Mouse (Mus musculus): ENCODE results near the gene Onecut3.

Onecut3 gene

GRCm38 (mm10) chr10:80503599-80504220 is 9.1 kb downstream of the Onecut3 start:
- DNase-seq (ENCODE audit: low spot score): no peak

DNA sequence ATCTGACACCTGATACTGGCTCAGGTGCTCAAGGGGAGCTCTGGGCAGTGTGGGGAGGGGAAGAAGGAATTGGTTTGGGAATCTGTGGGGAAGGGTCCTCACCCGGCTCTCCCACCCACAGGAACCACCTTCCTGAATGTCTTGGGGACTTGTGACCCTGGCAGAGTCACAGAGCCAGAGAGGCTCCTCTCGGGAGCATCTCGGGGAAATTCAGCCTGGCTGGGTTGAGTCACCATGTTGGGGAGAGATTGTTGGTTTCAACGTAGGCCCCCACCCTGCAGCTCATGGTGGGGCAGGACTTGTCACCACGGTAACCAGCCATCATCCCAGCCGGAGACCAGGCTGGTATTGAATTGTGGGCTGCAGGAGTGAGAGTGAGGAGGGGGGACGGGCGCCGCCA is 10.1 kb downstream of the Onecut3 start:
- no peak for DNase-seq (ENCODE audit: low spot score)

DNA sequence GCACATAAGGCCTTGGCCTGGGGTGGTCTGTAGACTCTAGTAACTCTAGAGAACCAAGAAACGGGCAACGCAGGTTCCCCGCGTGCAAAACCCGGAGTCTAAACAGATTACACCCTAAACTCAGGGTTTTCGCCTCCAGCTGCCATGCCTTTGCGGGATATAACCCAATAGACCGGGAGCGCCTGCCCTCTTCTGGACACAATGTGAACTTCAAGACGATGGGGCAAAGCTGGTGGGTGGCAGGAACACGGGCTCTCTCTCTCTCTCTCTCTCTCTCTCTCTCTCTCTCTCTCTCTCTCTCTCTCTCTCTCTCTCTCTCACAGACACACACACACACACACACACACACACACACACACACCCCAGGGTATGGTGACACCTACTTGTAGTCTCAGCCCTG is 11.6 kb downstream of the Onecut3 start:
- peak; percentile 65 for DNase-seq (ENCODE audit: low spot score)

DNA sequence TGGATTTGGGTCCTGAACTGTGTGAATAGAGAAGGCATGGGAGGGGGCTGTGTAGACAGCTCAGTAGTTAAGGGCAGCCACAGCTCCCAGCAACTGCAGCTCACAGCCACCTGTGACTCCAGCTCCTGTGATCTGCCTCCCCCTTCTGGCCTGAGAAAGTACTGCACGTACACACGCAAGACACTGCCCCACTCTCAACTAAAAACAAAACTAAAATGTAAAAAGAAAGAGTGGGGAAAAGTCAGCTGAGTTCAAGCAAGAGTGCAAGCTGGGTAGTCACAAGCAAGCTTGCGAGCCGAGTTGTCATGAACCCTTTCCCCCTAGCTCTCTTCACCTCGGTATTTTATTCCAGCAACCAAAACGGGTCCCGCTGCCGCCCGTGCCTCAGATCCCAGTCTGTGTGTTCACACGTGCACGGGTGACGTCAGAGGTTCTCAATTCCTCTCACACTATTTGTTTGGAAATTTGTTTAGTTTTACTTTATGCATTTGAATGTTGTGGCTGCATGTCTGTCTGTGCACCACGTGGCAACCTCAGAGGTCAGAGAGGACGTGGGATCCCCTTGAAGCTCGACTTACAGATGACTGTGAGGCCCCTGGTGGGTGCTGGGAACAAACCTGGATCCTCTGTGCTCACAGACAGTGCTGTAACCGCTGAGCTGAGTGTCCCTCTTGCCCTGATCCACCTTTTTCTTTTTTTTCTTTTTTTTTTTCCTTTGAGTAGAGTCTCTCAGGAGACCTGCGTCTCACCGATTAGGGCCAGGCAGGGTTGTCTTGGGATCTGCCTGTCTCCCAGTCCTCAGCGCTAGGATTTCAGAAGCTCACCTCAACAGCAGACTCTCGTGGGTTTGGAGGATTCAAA is 15.0 kb downstream of the Onecut3 start:
- peak; percentile 84 for DNase-seq (ENCODE audit: low spot score)

GRCm38 (mm10) chr10:80510273-80510660 is 15.6 kb downstream of the Onecut3 start:
- DNase-seq (ENCODE audit: low spot score): no peak

DNA sequence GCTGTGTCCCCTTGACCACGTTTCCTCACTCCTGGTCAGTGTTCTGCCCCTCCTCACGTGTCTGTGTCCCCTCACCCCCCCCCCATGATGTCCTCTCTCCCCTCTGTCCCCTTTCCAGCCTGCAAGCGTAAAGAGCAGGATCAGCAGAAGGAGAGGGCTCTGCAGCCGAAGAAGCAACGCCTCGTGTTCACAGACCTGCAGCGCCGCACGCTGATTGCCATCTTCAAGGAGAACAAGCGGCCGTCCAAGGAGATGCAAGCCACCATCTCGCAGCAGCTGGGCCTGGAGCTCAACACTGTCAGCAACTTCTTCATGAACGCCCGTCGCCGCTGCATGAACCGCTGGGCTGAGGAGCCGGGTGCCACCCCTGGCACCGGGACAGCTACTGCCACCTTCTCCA is 19.1 kb downstream of the Onecut3 start:
- no peak for DNase-seq (ENCODE audit: low spot score)

GRCm38 (mm10) chr10:80519287-80519686 is 24.7 kb downstream of the Onecut3 start:
- no peak for DNase-seq (ENCODE audit: low spot score)

DNA sequence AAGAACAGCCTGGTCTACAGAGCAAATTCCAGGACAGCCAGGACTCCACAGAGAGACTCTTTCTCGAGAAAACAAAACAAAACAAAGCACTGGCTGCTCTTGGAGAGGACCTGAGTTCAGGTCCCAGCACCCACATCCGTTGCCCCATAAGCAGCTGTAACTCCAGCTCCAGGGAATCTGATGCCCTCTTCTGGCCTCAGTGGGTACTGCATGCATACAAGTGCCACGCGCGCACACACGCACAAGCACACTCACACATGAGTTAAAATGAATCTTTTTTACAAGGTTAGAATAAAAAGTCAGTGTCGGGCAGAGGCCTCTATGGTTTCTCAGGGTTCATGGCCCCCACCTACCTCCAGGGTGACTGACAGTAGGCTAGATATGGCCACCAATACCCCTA is 28.7 kb downstream of the Onecut3 start:
- DNase-seq (ENCODE audit: low spot score): no peak

DNA sequence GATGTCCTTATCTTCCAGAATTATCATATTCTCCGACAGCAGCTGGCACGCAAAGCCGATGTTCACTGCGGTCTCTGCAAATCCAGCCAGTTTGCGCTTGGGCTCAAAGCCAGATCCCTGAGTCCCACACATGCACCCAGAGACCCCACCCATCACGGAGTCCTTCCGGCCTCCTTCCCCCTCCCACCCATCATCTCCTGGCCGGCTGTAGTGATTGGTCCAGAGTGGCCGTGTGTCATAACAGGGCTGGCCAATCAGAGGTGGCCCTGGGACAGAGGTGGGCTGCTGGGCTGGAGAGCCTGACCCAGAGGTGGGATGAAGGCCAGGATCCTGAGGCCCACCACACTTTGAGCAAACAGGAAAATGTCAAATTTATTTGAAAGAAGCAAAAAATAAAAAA is 31.5 kb downstream of the Onecut3 start:
- no peak for DNase-seq (ENCODE audit: low spot score)

DNA sequence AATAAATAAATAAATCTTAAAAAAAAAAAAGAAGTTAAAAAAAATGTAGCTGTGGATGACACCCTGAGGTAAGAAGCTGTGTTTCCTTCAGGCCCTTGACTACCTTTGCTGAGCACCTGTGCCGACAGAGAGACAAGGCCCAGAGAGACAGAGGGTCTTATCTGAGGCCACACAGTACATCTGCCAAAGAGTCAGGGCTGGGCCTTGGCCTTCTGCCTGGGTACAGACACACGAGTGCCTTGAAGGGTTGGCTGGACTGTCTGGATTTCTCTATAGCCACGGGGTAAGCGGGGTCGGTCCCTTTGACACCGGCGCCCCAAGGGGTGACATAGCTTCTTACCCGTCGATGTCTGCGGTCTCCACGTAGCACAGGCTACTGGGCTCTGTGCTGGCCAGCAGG is 38.1 kb downstream of the Onecut3 start:
- no peak for DNase-seq (ENCODE audit: low spot score)

DNA sequence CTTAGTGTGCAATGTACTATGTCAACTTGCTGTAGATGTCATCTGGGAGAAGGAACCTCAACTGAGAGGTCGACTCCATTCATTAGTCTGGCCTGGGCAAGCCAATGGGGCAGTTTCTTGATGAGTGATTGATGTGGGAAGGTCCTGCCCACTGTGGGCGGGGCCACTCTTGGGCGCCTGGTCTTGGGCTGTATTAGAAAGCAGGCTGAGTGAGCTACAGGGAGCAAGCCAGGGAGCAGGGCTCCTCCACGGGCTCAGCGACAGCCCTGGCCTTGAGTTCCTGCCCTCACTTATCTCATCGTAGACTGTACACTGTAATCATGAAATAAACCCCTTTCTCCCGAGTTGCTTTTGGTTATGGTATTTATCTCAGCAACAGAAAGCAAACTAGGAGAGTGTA is 39.1 kb downstream of the Onecut3 start:
- DNase-seq (ENCODE audit: low spot score): no peak

- DNase-seq (ENCODE audit: low spot score): peak; percentile 38
Observed at GRCm38 (mm10) chr10:80535071-80535470, 40.4 kb downstream of the Onecut3 start.

DNA sequence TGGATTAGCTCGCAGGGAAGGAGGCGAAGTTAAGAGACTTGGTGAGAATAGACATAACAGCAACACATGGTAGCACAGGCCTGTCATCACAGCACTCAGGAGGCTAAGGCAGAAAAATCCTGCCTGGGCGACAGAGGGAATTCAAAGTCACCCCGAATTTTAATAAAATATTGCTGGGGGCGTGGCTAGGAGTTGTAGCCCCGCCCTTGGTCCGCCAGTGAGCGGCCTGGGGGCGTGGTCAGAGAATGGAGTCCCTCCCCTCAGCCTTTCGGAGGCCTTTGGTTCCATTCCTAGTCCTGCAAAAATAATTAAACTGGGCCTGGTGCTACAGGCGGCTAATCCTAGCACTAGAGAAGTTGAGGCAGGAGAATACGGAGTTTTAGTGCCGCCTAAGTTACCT is 41.1 kb downstream of the Onecut3 start:
- no peak for DNase-seq (ENCODE audit: low spot score)

DNA sequence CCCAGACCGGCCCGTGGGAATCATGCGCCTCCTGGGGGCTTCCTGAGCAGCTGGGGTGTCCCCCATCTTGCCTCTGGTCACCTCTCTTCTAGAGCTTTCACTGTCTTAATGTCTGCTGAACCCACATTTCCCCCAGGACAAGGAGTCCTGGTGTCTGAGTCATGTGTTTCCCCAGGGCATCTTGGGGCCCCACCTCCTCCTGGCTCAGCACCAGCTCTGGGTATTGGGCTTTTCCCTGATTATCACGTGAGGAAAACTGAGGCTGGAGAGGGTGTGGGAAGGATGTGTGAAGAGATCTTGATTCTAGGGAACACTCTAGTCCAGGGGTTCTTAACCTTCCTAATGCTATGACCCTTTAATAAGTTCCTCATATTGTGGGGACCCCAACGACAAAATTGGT is 43.5 kb downstream of the Onecut3 start:
- no peak for DNase-seq (ENCODE audit: low spot score)

DNA sequence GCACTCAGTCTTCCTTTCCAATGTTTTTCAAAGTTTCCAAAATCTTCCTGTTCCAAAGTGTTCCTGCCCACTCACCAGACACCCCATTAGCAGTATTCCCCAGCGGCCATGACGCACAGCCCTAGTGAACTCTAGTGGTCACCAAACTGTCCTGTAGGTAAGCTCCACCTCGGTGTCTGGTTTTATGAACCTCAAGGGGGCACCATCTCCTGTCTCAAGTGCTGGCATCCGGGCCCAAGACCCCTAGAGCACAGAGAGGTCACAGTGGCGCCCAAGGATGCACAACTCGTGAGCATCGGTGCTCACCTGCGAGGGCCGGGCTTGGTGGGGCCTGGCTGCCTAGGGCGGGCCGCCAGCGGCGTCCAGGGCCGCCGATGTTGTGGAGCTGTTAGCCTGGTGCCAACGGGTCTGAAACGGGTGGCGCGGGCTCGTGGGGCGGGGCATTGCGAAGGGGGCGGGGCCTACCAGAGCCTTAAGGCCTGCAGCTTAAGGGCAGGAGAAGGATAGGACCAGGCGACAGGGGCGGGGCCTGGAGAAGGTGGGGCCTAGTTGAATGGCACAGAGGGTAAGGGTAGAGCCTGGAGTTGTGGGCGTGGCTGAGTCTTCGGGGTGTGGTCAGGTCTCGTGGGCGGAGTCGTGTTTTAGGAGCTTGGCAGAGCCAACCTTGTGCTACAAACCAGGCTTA is 44.2 kb downstream of the Onecut3 start, which contains the start of gene Atp8b3:
Atp8b3 (minus strand) TSS at position 415 of the 685 bp plus-strand sequence.
- DNase-seq (ENCODE audit: low spot score): peak; percentile 84

GRCm38 (mm10) chr10:80539493-80539892 is 44.9 kb downstream of the Onecut3 start:
- DNase-seq (ENCODE audit: low spot score): no peak

DNA sequence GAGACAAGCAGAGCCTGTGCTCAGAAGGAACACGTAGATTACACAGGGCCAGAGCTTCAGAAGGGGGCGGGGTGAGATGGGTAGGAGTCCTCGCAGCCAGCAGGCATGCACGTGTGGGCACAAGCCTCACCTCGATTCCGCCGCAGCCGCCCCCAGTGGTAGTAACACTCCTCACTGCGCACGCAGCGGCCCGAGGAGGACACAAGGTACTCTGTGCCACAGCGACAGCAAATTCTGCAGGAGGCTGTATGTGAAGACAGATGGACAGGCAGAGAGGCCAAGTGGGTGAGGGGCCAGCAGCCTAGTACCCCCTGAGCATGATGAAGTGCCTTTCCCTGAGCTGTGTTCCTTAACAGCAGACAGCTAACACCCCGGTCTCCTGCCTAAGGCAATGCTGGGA is 49.2 kb downstream of the Onecut3 start:
- DNase-seq (ENCODE audit: low spot score): no peak

DNA sequence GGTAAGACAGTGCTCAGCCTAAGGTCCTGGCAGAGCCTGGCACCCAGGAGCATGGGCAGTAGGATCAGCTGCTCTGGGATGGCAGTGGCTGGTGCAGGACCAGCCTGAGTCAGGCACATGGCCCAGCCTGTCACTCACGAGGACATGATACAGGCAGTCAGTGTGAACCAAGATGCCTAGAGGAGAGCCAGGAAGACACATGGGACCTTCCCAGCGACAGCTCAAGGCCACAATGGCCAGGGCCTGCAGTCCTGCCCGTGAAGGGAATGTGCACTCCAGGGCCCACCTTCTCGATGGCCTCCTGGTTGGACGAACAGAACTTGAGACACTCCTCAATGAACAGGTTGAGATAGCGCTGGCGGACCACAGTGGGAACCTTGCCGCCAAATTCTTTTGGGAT is 51.0 kb downstream of the Onecut3 start:
- no peak for DNase-seq (ENCODE audit: low spot score)

GRCm38 (mm10) chr10:80546945-80547344 is 52.3 kb downstream of the Onecut3 start:
- no peak for DNase-seq (ENCODE audit: low spot score)

GRCm38 (mm10) chr10:80547539-80547938 is 52.9 kb downstream of the Onecut3 start:
- DNase-seq (ENCODE audit: low spot score): no peak

DNA sequence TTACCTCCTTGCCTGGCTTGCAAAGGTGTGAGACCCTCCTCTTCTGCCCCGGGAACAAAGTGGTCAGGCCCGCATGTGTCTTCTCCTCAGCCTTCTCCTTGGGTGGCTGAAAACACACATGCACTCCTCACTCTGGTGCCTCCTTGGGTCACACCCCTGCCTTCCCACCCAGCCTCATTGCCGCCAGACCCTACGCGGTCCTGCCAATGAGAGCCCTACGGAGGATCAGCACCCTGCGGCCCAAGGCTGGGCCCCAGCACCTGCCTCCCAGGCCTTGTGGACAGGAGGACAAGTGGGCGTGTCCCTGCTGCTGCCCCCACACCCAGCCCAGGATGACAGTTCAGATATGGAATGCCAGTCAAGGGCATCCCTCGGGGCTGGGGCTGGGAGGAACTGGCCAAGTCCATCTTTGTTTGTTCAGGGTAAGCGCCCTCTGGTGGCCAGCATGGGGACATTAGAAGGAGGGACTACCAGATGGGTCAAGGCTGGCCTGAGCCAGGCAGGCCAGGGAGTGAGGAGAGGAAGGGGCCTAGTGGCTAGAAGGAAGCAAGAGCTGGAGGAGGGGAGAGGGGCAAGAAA is 53.9 kb downstream of the Onecut3 start:
- DNase-seq (ENCODE audit: low spot score): no peak

GRCm38 (mm10) chr10:80549279-80549678 is 54.6 kb downstream of the Onecut3 start:
- no peak for DNase-seq (ENCODE audit: low spot score)

- DNase-seq (ENCODE audit: low spot score): no peak
Observed at GRCm38 (mm10) chr10:80552364-80552763, 57.7 kb downstream of the Onecut3 start.

All from T-cell, adult 2 months (primary cell).